In the genomic region with DNA sequence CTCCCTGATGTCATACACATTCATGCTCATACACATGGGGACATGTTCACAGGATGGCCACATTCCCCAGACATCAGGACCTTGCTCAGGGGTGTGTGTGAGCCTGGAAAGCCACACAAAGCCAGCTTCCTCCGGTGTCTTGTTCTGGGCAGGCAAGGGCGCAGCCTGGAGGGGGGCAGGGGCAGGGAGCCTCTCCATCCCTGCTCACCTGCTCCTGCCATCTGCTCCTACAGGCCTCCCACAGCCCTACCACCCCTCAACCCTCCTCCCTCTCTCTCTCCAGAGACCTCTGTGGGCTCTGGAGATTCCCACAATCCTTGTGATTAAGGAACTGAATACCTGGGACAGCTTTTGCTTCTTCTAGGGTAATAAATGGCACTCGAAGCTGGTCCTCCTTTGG, we compare ENCODE assay signal across 37 mouse cellular contexts. TPM values are rescaled to one million over a fixed set of nuclear protein-coding genes. Genes with fewer than 3 reads are reported as not detected.
"Had no signal": no experiment of that assay in that cellular context is flagged by ENCODE, and none has a peak within 500 bp of the region (broad histone marks: within the 10 kb centered on the region; RNA-seq: fewer than 3 reads in every experiment).

No protein-coding gene starts in this region.

- H3K4me3 ChIP-seq: limb, embryonic 10.5 days; limb, embryonic 12.5 days; limb, embryonic 13.5 days; limb, embryonic 15.5 days; liver, embryonic 12.5 days; liver, embryonic 13.5 days; liver, embryonic 15.5 days; lung, embryonic 15.5 days; megakaryocyte, embryonic 14.5 days; midbrain, embryonic 10.5 days; midbrain, embryonic 12.5 days; midbrain, embryonic 13.5 days; midbrain, embryonic 15.5 days; myocyte; neural tube, embryonic 12.5 days; neural tube, embryonic 13.5 days had no signal

- H3K4me1 ChIP-seq: limb, embryonic 15.5 days; liver, embryonic 12.5 days; liver, embryonic 13.5 days; liver, embryonic 15.5 days; lung, embryonic 15.5 days; megakaryocyte, embryonic 14.5 days; midbrain, embryonic 10.5 days; midbrain, embryonic 12.5 days; midbrain, embryonic 13.5 days; midbrain, embryonic 15.5 days; neural tube, embryonic 12.5 days; neural tube, embryonic 13.5 days had no signal

- DNase-seq: left cerebral cortex, postnatal 4 days; liver; liver, embryonic 13.5 days; liver, postnatal 0 days; lung, adult 18-20 months; lung, adult 2 months; lung, embryonic 14.5 days; lung, postnatal 10 days; lung, postnatal 14 days; lung, postnatal 36 days; lung, postnatal 4 days; midbrain, embryonic 14.5 days had no signal

- H3K27ac ChIP-seq: limb, embryonic 10.5 days; limb, embryonic 12.5 days; limb, embryonic 13.5 days; limb, embryonic 15.5 days; liver, embryonic 12.5 days; liver, embryonic 13.5 days; liver, embryonic 14.5 days; liver, embryonic 15.5 days; lung, embryonic 15.5 days; macrophage; midbrain, embryonic 10.5 days; midbrain, embryonic 12.5 days; midbrain, embryonic 13.5 days; midbrain, embryonic 15.5 days; neural tube, embryonic 12.5 days; neural tube, embryonic 13.5 days had no signal

- H3K9ac ChIP-seq: limb, embryonic 12.5 days; limb, embryonic 13.5 days; limb, embryonic 15.5 days; liver, embryonic 12.5 days; liver, embryonic 13.5 days; liver, embryonic 14.5 days; liver, embryonic 15.5 days; liver, postnatal 0 days; lung, embryonic 14.5 days; lung, embryonic 15.5 days; midbrain, embryonic 12.5 days; midbrain, embryonic 13.5 days; midbrain, embryonic 15.5 days; neural tube, embryonic 12.5 days; neural tube, embryonic 13.5 days had no signal

- ATAC-seq: liver, embryonic 12.5 days; liver, postnatal 0 days; lung, postnatal 0 days; midbrain, embryonic 13.5 days; midbrain, embryonic 15.5 days; midbrain, embryonic 16.5 days had no signal

- H3K27me3 ChIP-seq: limb, embryonic 12.5 days; limb, embryonic 13.5 days; limb, embryonic 15.5 days; liver, embryonic 12.5 days; liver, embryonic 13.5 days; liver, embryonic 15.5 days; lung, embryonic 15.5 days; midbrain, embryonic 12.5 days; midbrain, embryonic 13.5 days; midbrain, embryonic 15.5 days had no signal

- H3K9me3 ChIP-seq: limb, embryonic 10.5 days; limb, embryonic 13.5 days; limb, embryonic 15.5 days; liver, embryonic 12.5 days; liver, embryonic 15.5 days; lung, embryonic 15.5 days; midbrain, embryonic 12.5 days; midbrain, embryonic 15.5 days; neural tube, embryonic 12.5 days; neural tube, embryonic 13.5 days had no signal

- H3K4me2 ChIP-seq: limb, embryonic 12.5 days; limb, embryonic 13.5 days; limb, embryonic 15.5 days; liver, embryonic 11.5 days; liver, embryonic 12.5 days; liver, embryonic 13.5 days; liver, embryonic 15.5 days; lung, embryonic 14.5 days; lung, embryonic 15.5 days; midbrain, embryonic 11.5 days; midbrain, embryonic 12.5 days; midbrain, embryonic 13.5 days; midbrain, embryonic 15.5 days; neural tube, embryonic 12.5 days; neural tube, embryonic 13.5 days had no signal

- H3K36me3 ChIP-seq: limb, embryonic 10.5 days; limb, embryonic 12.5 days; limb, embryonic 13.5 days; limb, embryonic 15.5 days; liver, embryonic 12.5 days; liver, embryonic 13.5 days; liver, embryonic 15.5 days; lung, embryonic 15.5 days; midbrain, embryonic 10.5 days; midbrain, embryonic 12.5 days; midbrain, embryonic 13.5 days; midbrain, embryonic 15.5 days; neural tube, embryonic 12.5 days; neural tube, embryonic 13.5 days had no signal

RNA-seq across cellular contexts. Expression of gene 1810010D01Rik, which starts 56.1 kb away (rescaled TPM):
- polyA plus RNA-seq: limb, embryonic 11.5 days; liver, postnatal 0 days; lung, embryonic 16.5 days; macrophage; midbrain, embryonic 15.5 days; midbrain, postnatal 0 days; myocyte; neural tube, embryonic 11.5 days; neural tube, embryonic 13.5 days had no signal
